9 mouse cellular contexts compared by ENCODE assay signal in genomic region chr9:87739543-87740161, GRCm38 (mm10). TPM values are rescaled to one million over a fixed set of nuclear protein-coding genes. Genes with fewer than 3 reads are reported as not detected.
DNase-seq lines count a peak whose midpoint lies in the region; ATAC-seq lines count a peak whose summit lies in the region.
"Had no signal": no experiment of that assay in that cellular context is flagged by ENCODE, and none has a peak within 500 bp of the region (broad histone marks: within the 10 kb centered on the region; RNA-seq: fewer than 3 reads in every experiment).

No protein-coding gene starts in this region.

- intact Hi-C loops in heart, postnatal 25 days (cut with DNase I) = loop anchor here (5.0 to 10.0 kb wide), 5 partner anchors 32 to 485 kb away; no protein-coding TSS in a partner anchor
- intact Hi-C loops in heart, postnatal 14 days (cut with DNase I) = loop anchor here (5.0 to 10.0 kb wide), 4 partner anchors 113 to 348 kb away; no protein-coding TSS in a partner anchor

- no peak overlapping the region for H3K27ac ChIP-seq in midbrain, embryonic 13.5 days

- no peak overlapping the region for H3K9ac ChIP-seq in midbrain, embryonic 13.5 days (replicated peaks)

- H3K27me3 ChIP-seq in midbrain, embryonic 13.5 days = peaks cover 88% of the 10 kb centered on the region

- WGBS in midbrain, embryonic 13.5 days = under 1% methylated on average over 41 of the region's 41 CpGs

- H3K9me3 ChIP-seq in midbrain, embryonic 13.5 days = no peaks in the 10 kb centered on the region

- no peaks in the 10 kb centered on the region for H3K36me3 ChIP-seq in midbrain, embryonic 13.5 days

- H3K4me2 ChIP-seq in midbrain, embryonic 13.5 days (replicated peaks) = peak overlapping the region; percentile 41

- peaks cover 18% of the 10 kb centered on the region for H3K4me1 ChIP-seq in midbrain, embryonic 13.5 days (replicated peaks)

- H3K4me3 ChIP-seq in midbrain, embryonic 13.5 days (replicated peaks) = peak overlapping the region; percentile 18

- ATAC-seq in midbrain, embryonic 13.5 days = peak; percentile 73

- DNase-seq in heart, adult 11 months = peak; percentile 92
- no peak for DNase-seq in heart, postnatal 25 days (ENCODE audit: low spot score)
- DNase-seq in embryo, embryonic 10.5 days (ENCODE audit: low spot score) = peak; percentile 57
- peak; percentile 18 to 36 for DNase-seq in heart, postnatal 14 days
- no peak for DNase-seq in right cerebral cortex, postnatal 36 days (ENCODE audit: low spot score in 2 of 2)
- DNase-seq in cerebellum, postnatal 4 days (ENCODE audit: low spot score in 2 of 2) = no peak
- no peak for DNase-seq in gastrocnemius, adult 18-20 months (ENCODE audit: low spot score)

RNA-seq across cellular contexts. Expression of gene Tbx18, which starts 8.6 kb away (rescaled TPM):
- total RNA-seq in heart, postnatal 25 days (2021) = 1 to 10 TPM; 4.4 to 6.1 TPM
- total RNA-seq in heart, postnatal 14 days (2021) = 1 to 10 TPM; 5.1 to 7.8 TPM
- polyA plus RNA-seq in midbrain, embryonic 13.5 days (2015; fragmentation: Nextera tagmentation; extraction: Ambion mirVana) = 1.9 and 2.9 TPM in 2 replicates
- under 1 TPM; 0.43 to 0.50 TPM for total RNA-seq in gastrocnemius, adult 18-20 months (2021)
- polyA plus RNA-seq: liver, embryonic 16.5 days had no signal

Comparison
In these comparisons a context has a peak if more than half of its experiments do, and no peak if none do; other contexts are left out.
1. DNase-seq: peak in heart, adult 11 months (single experiment), embryo, embryonic 10.5 days (single experiment) and heart, postnatal 14 days (2 of 2); none in heart, postnatal 25 days (single experiment), right cerebral cortex, postnatal 36 days (0 of 2), cerebellum, postnatal 4 days (0 of 2) and gastrocnemius, adult 18-20 months (single experiment).